8 mouse cellular contexts compared by ENCODE assay signal in the genomic region with DNA sequence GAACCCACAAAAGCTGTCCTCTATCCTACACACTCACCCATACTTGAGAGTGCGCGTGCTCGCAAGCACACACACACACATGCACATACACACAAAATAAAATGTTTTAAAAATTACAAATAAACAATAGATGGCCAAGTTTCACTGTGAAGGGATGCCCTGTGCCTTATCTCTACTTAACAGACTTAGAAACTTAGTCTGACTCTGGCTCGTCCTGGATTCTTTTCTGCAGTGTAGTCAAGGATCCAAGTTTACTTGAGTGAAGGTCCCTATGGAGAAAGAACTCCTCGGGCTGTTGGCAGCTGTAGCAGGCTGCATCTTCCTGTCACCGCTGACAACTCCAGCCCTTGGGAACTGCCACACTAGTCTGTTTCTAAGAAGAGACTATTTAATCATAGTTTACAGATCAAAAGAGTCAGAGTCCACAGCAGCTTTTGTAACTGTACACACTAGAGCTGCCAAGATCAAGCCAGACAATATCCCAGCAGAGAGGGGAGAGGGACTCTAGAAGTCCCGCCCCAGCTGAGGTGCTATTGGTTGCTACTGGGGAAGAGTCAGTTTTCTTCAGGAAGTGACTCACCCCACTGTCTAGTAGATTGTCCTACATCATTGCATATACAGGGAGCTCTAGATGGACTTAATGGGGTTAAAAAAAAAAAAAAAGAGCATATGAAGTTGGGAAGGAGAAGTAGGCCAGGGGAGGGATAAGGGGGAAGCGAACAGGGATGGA. TPM values are rescaled to one million over a fixed set of nuclear protein-coding genes. Genes with fewer than 3 reads are reported as not detected.
DNase-seq lines count a peak whose midpoint lies in the region; ATAC-seq and TF ChIP-seq lines count a peak whose summit lies in the region.
"Had no signal": no experiment of that assay in that cellular context is flagged by ENCODE, and none has a peak within 500 bp of the region (broad histone marks: within the 10 kb centered on the region; RNA-seq: fewer than 3 reads in every experiment).

No protein-coding gene starts in this region.

- H3K4me2 ChIP-seq in intestine, postnatal 0 days (replicated peaks; ENCODE audit: low read depth) = no peak overlapping the region; the same call in 1 of the 2 replicates
- H3K4me2 ChIP-seq: embryonic facial prominence, embryonic 13.5 days had no signal

- no peak overlapping the region for H3K4me3 ChIP-seq in intestine, postnatal 0 days (ENCODE audit: low read depth, low read length)
- H3K4me3 ChIP-seq in left cerebral cortex, adult 2 months = no peak overlapping the region
- H3K4me3 ChIP-seq: embryonic facial prominence, embryonic 13.5 days had no signal

- H3K27ac ChIP-seq in intestine, postnatal 0 days (ENCODE audit: low read depth, low read length) = peak overlapping the region; percentile 42
- H3K27ac ChIP-seq in left cerebral cortex, adult 2 months = no peak overlapping the region
- H3K27ac ChIP-seq: embryonic facial prominence, embryonic 13.5 days had no signal

- no peaks in the 10 kb centered on the region for H3K27me3 ChIP-seq in intestine, postnatal 0 days (replicated peaks; ENCODE audit: control insufficient read depth, insufficient read depth, low read length)
- H3K27me3 ChIP-seq: embryonic facial prominence, embryonic 13.5 days had no signal

- WGBS in intestine, postnatal 0 days = 68% methylated on average over 8 of the region's 8 CpGs

- H3K4me1 ChIP-seq in intestine, postnatal 0 days (replicated peaks; ENCODE audit: control insufficient read depth, insufficient read depth, low read length) = no peaks in the 10 kb centered on the region

- peak; percentile 66 for DNase-seq in CD4-positive, CD25-positive, alpha-beta regulatory T cell, adult 2 months (ENCODE audit: low read depth, low spot score)
- peak; percentile 81 for DNase-seq in Muller cell, postnatal 12 days (ENCODE audit: inconsistent ontology term)
- peak; percentile 4 to 15 for DNase-seq in gastrocnemius, adult 8-10 months (ENCODE audit: low spot score in 2 of 2)
- peak; percentile 72 for DNase-seq in lung, postnatal 36 days
- no peak for DNase-seq in left cerebral cortex, adult 2 months (ENCODE audit: extremely low spot score in 1 of 2, low spot score in 2 of 2)
- DNase-seq in right cerebral cortex, adult 18-20 months = no peak

- H3K9me3 ChIP-seq in intestine, postnatal 0 days (ENCODE audit: control insufficient read depth) = no peaks in the 10 kb centered on the region
- H3K9me3 ChIP-seq: embryonic facial prominence, embryonic 13.5 days had no signal

- no peak for TF ChIP-seq CTCF in intestine, postnatal 0 days (IDR thresholded peaks at IDR 0.05; ENCODE audit: low read depth)
- no peak for TF ChIP-seq CTCF in left cerebral cortex, adult 2 months (IDR thresholded peaks at IDR 0.05)

- intact Hi-C loops in left cerebral cortex, adult 2 months (cut with DNase I) = no loop called here

- no peaks in the 10 kb centered on the region for H3K36me3 ChIP-seq in intestine, postnatal 0 days (ENCODE audit: control insufficient read depth, insufficient read depth)
- H3K36me3 ChIP-seq: embryonic facial prominence, embryonic 13.5 days had no signal

- H3K9ac ChIP-seq in intestine, postnatal 0 days (ENCODE audit: low read depth, low read length) = no peak overlapping the region
- H3K9ac ChIP-seq: embryonic facial prominence, embryonic 13.5 days had no signal

- ATAC-seq in intestine, postnatal 0 days = peak; percentile 54

RNA-seq across cellular contexts. Expression of a gene that starts 10.1 kb away (rescaled TPM):
- total RNA-seq in gastrocnemius, adult 8-10 months (2022) = 10 to 100 TPM; 19.9 to 30.5 (median 22.2) TPM
- 15.3 and 15.5 TPM in 2 replicates for polyA plus RNA-seq in intestine, postnatal 0 days (2015; fragmentation: Nextera tagmentation; extraction: Ambion mirVana)
- 10 to 100 TPM; 67.7 to 70.8 TPM for total RNA-seq in left cerebral cortex, adult 2 months (2021)

Comparison
In these comparisons a context has a peak if more than half of its experiments do, and no peak if none do; other contexts are left out.
1. DNase-seq: peak in CD4-positive, CD25-positive, alpha-beta regulatory T cell, adult 2 months (single experiment), Muller cell, postnatal 12 days (single experiment), gastrocnemius, adult 8-10 months (2 of 2) and lung, postnatal 36 days (single experiment); none in left cerebral cortex, adult 2 months (0 of 2) and right cerebral cortex, adult 18-20 months (single experiment).